Mouse (Mus musculus) MEL (cell line): Measurements from ENCODE around the gene Slc37a3. TPM values are rescaled to one million over a fixed set of nuclear protein-coding genes. Genes with fewer than 3 reads are reported as not detected.
"Not testable (repeated sequence)": the region's sequence is repeated elsewhere in the genome, so short reads cannot be mapped to it uniquely, and the experiment has no call there.

Experiments
- DNase-seq: peaks from one replicate; pipeline ENCODE4 v3.0.0; 2011; ENCODE audit warnings: low read depth, low spot score
- H3K27ac ChIP-seq: 2 replicates; pipeline ENCODE4 v1.5.1; 2012; ENCODE audit warnings: low read depth, mild to moderate bottlenecking, control low read depth, low read length, moderate library complexity; ENCODE audit not compliant: control insufficient read depth
- H3K27me3 ChIP-seq, 2 experiments: fragments of 150-350 bp in 1 of 2; sonication (generic) in 1 of 2; 2 replicates each; pipeline ENCODE4 v1.6.1; 2012; ENCODE audit warnings: low read length in 2 of 2, mild to moderate bottlenecking in 2 of 2, improper control_type of control experiment in 1 of 2, moderate library complexity in 1 of 2; ENCODE audit not compliant: insufficient read depth in 2 of 2, control insufficient read depth in 1 of 2
- H3K36me3 ChIP-seq, 2 experiments: 2 replicates each; pipeline ENCODE4 v1.6.1; 2012 to 2014; ENCODE audit warnings: low read length in 2 of 2, improper control_type of control experiment in 1 of 2, inconsistent platforms in 1 of 2, mild to moderate bottlenecking in 1 of 2; ENCODE audit not compliant: insufficient read depth in 2 of 2, control insufficient read depth in 1 of 2
- H3K4me1 ChIP-seq, 2 experiments: fragments of 150-350 bp in 1 of 2; sonication (generic) in 1 of 2; 2 replicates each; pipeline ENCODE4 v1.6.1; 2012; ENCODE audit warnings: low read length in 2 of 2, improper control_type of control experiment in 1 of 2, mild to moderate bottlenecking in 1 of 2; ENCODE audit not compliant: insufficient read depth in 2 of 2, control insufficient read depth in 1 of 2
- H3K4me3 ChIP-seq, 2 experiments: fragments of 150-350 bp in 1 of 2; sonication (generic) in 1 of 2; 2 replicates each; pipeline ENCODE4 v1.5.1; 2012; ENCODE audit warnings: low read depth in 2 of 2, low read length in 2 of 2, mild to moderate bottlenecking in 2 of 2, moderate library complexity in 2 of 2, control low read depth in 1 of 2, improper control_type of control experiment in 1 of 2; ENCODE audit not compliant: control insufficient read depth in 1 of 2, insufficient read depth in 1 of 2
- H3K79me2 ChIP-seq: 2 replicates; pipeline ENCODE4 v1.6.1; 2012; ENCODE audit warnings: mild to moderate bottlenecking, low read length, moderate library complexity; ENCODE audit not compliant: control insufficient read depth, poor library complexity, insufficient read depth
- H3K9ac ChIP-seq: 2 replicates; pipeline ENCODE4 v1.6.1; 2012; ENCODE audit warnings: low read depth, mild to moderate bottlenecking, control low read depth, low read length, moderate library complexity; ENCODE audit not compliant: control insufficient read depth, poor library complexity, severe bottlenecking
- H3K9me3 ChIP-seq: fragments of 150-350 bp; sonication (generic); replicated peaks from 2 replicates; pipeline ENCODE4 v1.6.1; 2012; ENCODE audit warnings: mild to moderate bottlenecking, low read length, improper control_type of control experiment, moderate library complexity; ENCODE audit not compliant: insufficient read depth
- CTCF ChIP-seq, 3 experiments: IDR thresholded peaks in 2 of 3; conservative IDR thresholded peaks in 1 of 3; 2 replicates each; pipeline ENCODE4 v1.5.1; 2011 to 2012; ENCODE audit warnings: low read length in 3 of 3, low read depth in 2 of 3, mild to moderate bottlenecking in 2 of 3, improper control_type of control experiment in 1 of 3, inconsistent platforms in 1 of 3, mixed read lengths in 1 of 3, moderate library complexity in 1 of 3; ENCODE audit not compliant: control insufficient read depth in 1 of 3, insufficient read depth in 1 of 3, poor library complexity in 1 of 3, severe bottlenecking in 1 of 3
- NELFE ChIP-seq: IDR thresholded peaks from 2 replicates; pipeline ENCODE4 v1.6.1; 2011; ENCODE audit warnings: low read depth, low read length, improper control_type of control experiment
- POLR2AphosphoS2 ChIP-seq: IDR thresholded peaks from 2 replicates; pipeline ENCODE4 v1.6.1; 2011; ENCODE audit warnings: low read length, improper control_type of control experiment
- RAD21 ChIP-seq: IDR thresholded peaks from 2 replicates; pipeline ENCODE4 v1.6.1; 2011; ENCODE audit warnings: mild to moderate bottlenecking, low read depth, low read length, improper control_type of control experiment
- RCOR1 ChIP-seq: IDR thresholded peaks from 2 replicates; pipeline ENCODE4 v1.6.1; 2012; ENCODE audit warnings: low read depth, mild to moderate bottlenecking, inconsistent platforms, low read length, improper control_type of control experiment
- SIN3A ChIP-seq: IDR thresholded peaks from 2 replicates; pipeline ENCODE4 v1.6.1; 2012; ENCODE audit warnings: low read length, improper control_type of control experiment, inconsistent platforms
- SMC3 ChIP-seq: IDR thresholded peaks from 2 replicates; pipeline ENCODE4 v1.6.1; 2011; ENCODE audit warnings: low read depth, low read length, improper control_type of control experiment
- TCF12 ChIP-seq: IDR thresholded peaks from 2 replicates; pipeline ENCODE4 v1.6.1; 2014; ENCODE audit warnings: low read depth, mild to moderate bottlenecking, inconsistent platforms, low read length, improper control_type of control experiment, moderate library complexity
- USF1 ChIP-seq: IDR thresholded peaks from 2 replicates; pipeline ENCODE4 v1.6.1; 2014; ENCODE audit warnings: low read depth, mild to moderate bottlenecking, inconsistent platforms, low read length, improper control_type of control experiment, moderate library complexity
- ZC3H11A ChIP-seq: IDR thresholded peaks from 2 replicates; pipeline ENCODE4 v1.6.1; 2012; ENCODE audit warnings: low read depth, mild to moderate bottlenecking, inconsistent platforms, low read length, improper control_type of control experiment
- ZNF384 ChIP-seq: IDR thresholded peaks from 2 replicates; pipeline ENCODE4 v1.6.1; 2012; ENCODE audit warnings: low read depth, mild to moderate bottlenecking, inconsistent platforms, low read length, improper control_type of control experiment
- polyA plus RNA-seq, 2 experiments: library from polyadenylated mRNA; stranded (reverse) in 1 of 2; unstranded in 1 of 2; fragments of >175 nt in 1 of 2; fragments of >200 nt in 1 of 2; gene quantifications; 2 replicates each; pipeline versions ENCODE4 v1.2.1 to v1.2.4; 2012; ENCODE audit warnings: low replicate concordance in 2 of 2, low read depth in 1 of 2; ENCODE audit not compliant: insufficient read length in 2 of 2, insufficient read depth in 1 of 2, missing spikeins in 1 of 2
- total RNA-seq: library from RNA; depleted of rRNA; stranded (reverse); fragments of 300-350 nt; gene quantifications from 2 replicates; pipeline ENCODE4 v1.2.3, GENCODE M21; 2012

The Slc37a3 gene
- total and polyA plus RNA-seq, 3 experiments = 4.9 to 12.0 TPM; not detected in 1

- Histone ChIP-seq H3K4me1 (peaks cover 7 to 28% of the 10 kb centered on the region in 2 experiments), H3K27ac (no peak overlapping the region; the same call in 1 of the 2 replicates)
- peak; percentile 47 for DNase-seq
Measured at GRCm38 (mm10) chr6:39419386-39419850, 41.9 kb upstream of the Slc37a3 start.

GRCm38 (mm10) chr6:39416654-39417053, 39.2 kb upstream of the Slc37a3 start:
- not testable (repeated sequence) for H3K9me3 ChIP-seq, H3K4me1 ChIP-seq, H3K9ac ChIP-seq, H3K27me3 ChIP-seq, H3K27ac ChIP-seq, H3K4me3 ChIP-seq, DNase-seq
- peaks cover 0 to 12% of the 10 kb centered on the region in 2 experiments; a peak in 2 of 4 replicates for H3K36me3 ChIP-seq
- H3K79me2 ChIP-seq = peaks cover 29% of the 10 kb centered on the region

More at GRCm38 (mm10) chr6:39419386-39419850, 41.9 kb upstream of the Slc37a3 start:
- H3K79me2 ChIP-seq = peaks cover 19% of the 10 kb centered on the region
- H3K27me3 ChIP-seq = no peaks in the 10 kb centered on the region
- peak overlapping the region; percentile 87 for H3K9ac ChIP-seq
- TF ChIP-seq SIN3A = 0 out of 2 replicates have a peak, but pooled peaks have one; percentile 8
- no peak for TF ChIP-seq RCOR1
- TF ChIP-seq, all 39 proteins: peak for 1
- Histone ChIP-seq H3K9me3 (no peaks in the 10 kb centered on the region), H3K36me3 (peaks cover 0 to 28% of the 10 kb centered on the region in 2 experiments; a peak in 2 of 4 replicates), H3K4me3 (peak overlapping the region; percentile 72 to 90)

DNA sequence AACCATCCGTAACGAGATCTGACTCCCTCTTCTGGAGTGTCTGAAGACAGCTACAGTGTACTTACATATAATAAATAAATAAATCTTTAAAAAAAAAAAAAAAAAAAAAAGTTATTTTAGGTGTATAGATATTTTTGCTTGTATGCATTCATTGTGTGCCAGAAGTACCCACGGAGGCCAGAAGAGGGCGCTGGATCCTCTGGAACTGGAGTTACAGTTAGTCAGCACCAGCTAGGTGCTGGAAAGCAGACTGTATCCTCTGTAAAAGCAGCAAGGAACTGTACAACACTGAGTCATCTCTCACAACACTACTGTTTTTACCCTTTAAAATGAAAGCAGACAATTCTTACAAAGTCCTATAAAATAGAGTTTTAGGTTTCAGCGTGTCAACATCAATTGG, 38.3 kb upstream of the Slc37a3 start:
- Histone ChIP-seq H3K4me3 (no peak overlapping the region), H3K9ac (no peak overlapping the region)

GRCm38 (mm10) chr6:39414106-39414505, 36.6 kb upstream of the Slc37a3 start:
- TF ChIP-seq NELFE (no peak), CTCF (IDR thresholded peaks at IDR 0.05 in 2 of 3, conservative IDR thresholded peaks at IDR 0.05 in 1 of 3; ENCODE audit: control insufficient read depth in 1 of 3, insufficient read depth in 1 of 3, low read depth in 2 of 3, low read length in 3 of 3, poor library complexity in 1 of 3, severe bottlenecking in 1 of 3) (peak in 1 of 3 experiments; percentile 38; a peak in 2 of 6 replicates), RAD21 (peak; percentile 30)
- TF ChIP-seq, all 39 proteins: peak for 2
- Histone ChIP-seq H3K27ac (no peak overlapping the region), H3K4me1 (peaks cover 6 to 8% of the 10 kb centered on the region in 2 experiments)

More for the DNA sequence above, 38.3 kb upstream of the Slc37a3 start:
- TF ChIP-seq SMC3 = peak; percentile 72
- no peak for TF ChIP-seq USF1
- no peak for TF ChIP-seq RCOR1
- peak; percentile 81 for TF ChIP-seq ZNF384
- TF ChIP-seq CTCF (IDR thresholded peaks at IDR 0.05 in 2 of 3, conservative IDR thresholded peaks at IDR 0.05 in 1 of 3; ENCODE audit: control insufficient read depth in 1 of 3, insufficient read depth in 1 of 3, low read depth in 2 of 3, low read length in 3 of 3, poor library complexity in 1 of 3, severe bottlenecking in 1 of 3) = peak; percentile 78 to 84 (median 81)
- no peak for TF ChIP-seq POLR2AphosphoS2
- TF ChIP-seq RAD21 = peak; percentile 70
- peak; percentile 60; the same call in 1 of the 2 replicates for TF ChIP-seq ZC3H11A
- no peak for TF ChIP-seq TCF12
- H3K79me2 ChIP-seq = peaks cover 29% of the 10 kb centered on the region
- no peaks in the 10 kb centered on the region for H3K9me3 ChIP-seq
- no peak overlapping the region for H3K27ac ChIP-seq
- H3K4me1 ChIP-seq = peaks cover 6 to 9% of the 10 kb centered on the region in 2 experiments
- H3K27me3 ChIP-seq = no peaks in the 10 kb centered on the region
- DNase-seq = peak; percentile 90
- peaks cover 0 to 12% of the 10 kb centered on the region in 2 experiments; a peak in 2 of 4 replicates for H3K36me3 ChIP-seq

More at GRCm38 (mm10) chr6:39414106-39414505, 36.6 kb upstream of the Slc37a3 start:
- DNase-seq = no peak
- H3K79me2 ChIP-seq = peaks cover 24% of the 10 kb centered on the region
- H3K9ac ChIP-seq = no peak overlapping the region
- no peaks in the 10 kb centered on the region for H3K9me3 ChIP-seq
- no peaks in the 10 kb centered on the region for H3K27me3 ChIP-seq
- peaks cover 3 to 12% of the 10 kb centered on the region in 2 experiments; a peak in 3 of 4 replicates for H3K36me3 ChIP-seq
- no peak overlapping the region for H3K4me3 ChIP-seq
